Mouse (Mus musculus): ENCODE results near the gene Shb. TPM values are rescaled to one million over a fixed set of nuclear protein-coding genes. Genes with fewer than 3 reads are reported as not detected.
A peak's percentile ranks its signal among the peaks of the same experiment; 100 is the strongest.

The Shb gene
- polyA plus RNA-seq, 1 experiment from 2014 or later = 8.2 TPM

DNA sequence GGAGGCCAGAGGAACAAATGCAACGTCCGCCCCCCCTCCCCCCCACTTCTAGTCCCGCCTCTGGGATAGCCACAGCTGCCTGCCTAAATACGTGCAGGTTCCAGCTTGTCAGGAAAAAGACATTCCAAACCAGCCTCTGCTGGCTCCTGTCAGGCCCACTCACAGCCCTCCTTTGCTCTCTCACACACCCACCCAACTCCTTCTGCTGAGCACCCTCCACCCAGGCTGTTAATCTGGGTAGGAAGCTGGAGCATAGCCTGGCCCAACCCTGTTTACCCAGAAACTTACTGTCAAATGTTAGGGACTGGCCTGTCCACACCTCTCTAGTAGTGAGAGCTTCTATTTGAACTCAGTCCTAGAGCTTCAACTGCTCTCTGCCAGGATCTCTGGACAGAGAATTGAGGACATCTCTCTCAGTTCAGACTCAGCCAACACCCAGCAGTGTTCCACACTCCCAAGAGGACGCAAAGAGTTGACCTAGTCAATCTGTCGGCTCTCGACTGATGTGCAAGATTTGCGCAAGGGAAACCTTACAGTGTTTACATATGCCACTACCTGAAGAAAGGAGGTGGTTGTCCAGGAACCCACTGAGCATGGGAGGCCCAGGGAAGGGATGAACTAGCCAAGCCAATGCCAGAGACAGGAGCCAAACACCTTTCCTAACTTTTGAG, 36.6 kb downstream of the Shb start:
- H3K4me3 ChIP-seq (ENCODE audit: low read depth, low read length) = no peak overlapping the region
- no peak for ATAC-seq (replicated peaks; ENCODE audit: low FRiP score)
- DNase-seq (ENCODE audit: low spot score) = no peak
- no peaks in the 10 kb centered on the region for H3K36me3 ChIP-seq (ENCODE audit: control insufficient read depth, insufficient read depth, low read length)
- H3K9me3 ChIP-seq (ENCODE audit: control insufficient read depth, low read length) = no peaks in the 10 kb centered on the region
- WGBS = 68% methylated on average over 8 of the region's 8 CpGs
- no peak overlapping the region for H3K9ac ChIP-seq (ENCODE audit: low read length)
- H3K4me1 ChIP-seq (replicated peaks; ENCODE audit: control insufficient read depth, insufficient read depth, low read length) = peaks cover 46% of the 10 kb centered on the region
- H3K27ac ChIP-seq (ENCODE audit: low read depth, low read length) = no peak overlapping the region
- H3K4me2 ChIP-seq (ENCODE audit: low read depth, low read length, severe bottlenecking) = no peak overlapping the region
- H3K27me3 ChIP-seq (ENCODE audit: control insufficient read depth, insufficient read depth, low read length) = no peaks in the 10 kb centered on the region

DNA sequence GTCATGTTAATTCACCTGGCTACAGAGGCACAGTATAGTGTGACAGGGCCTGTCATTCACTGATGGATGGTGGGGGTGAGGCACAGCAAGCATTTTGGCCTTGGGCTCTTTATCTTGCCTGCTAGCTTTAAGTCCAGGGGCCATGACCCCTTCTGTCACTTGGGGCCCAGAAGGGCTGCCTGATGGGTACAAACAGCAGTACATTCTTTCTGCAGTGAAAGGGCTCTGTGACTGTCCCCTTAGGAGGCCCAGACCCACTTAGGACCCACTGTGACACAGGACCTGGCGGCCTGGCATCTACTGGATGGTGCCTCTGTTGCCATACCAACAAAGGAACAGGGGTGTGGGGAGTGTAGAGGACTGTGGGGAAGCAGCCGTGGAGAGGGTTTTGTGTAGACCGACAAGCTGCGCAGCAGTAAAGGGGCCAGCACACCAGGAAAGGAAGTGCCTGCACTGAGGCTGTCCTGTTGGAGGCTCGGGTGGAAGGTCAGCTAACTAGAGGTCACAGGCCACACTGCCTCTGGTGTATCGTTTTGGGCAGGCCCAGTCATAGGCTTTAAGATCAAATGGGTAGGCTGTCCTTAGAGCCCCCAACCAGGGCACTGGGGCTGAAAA, 38.4 kb downstream of the Shb start:
- WGBS = 7% methylated on average over 6 of the region's 6 CpGs
- ATAC-seq (replicated peaks; ENCODE audit: low FRiP score) (no peak), DNase-seq (ENCODE audit: low spot score) (no peak)
- H3K9ac ChIP-seq (ENCODE audit: low read length) = no peak overlapping the region
- no peak overlapping the region for H3K4me3 ChIP-seq (ENCODE audit: low read depth, low read length)
- H3K4me2 ChIP-seq (ENCODE audit: low read depth, low read length, severe bottlenecking) = no peak overlapping the region
- H3K4me1 ChIP-seq (replicated peaks; ENCODE audit: control insufficient read depth, insufficient read depth, low read length) = peaks cover 64% of the 10 kb centered on the region
- no peaks in the 10 kb centered on the region for H3K9me3 ChIP-seq (ENCODE audit: control insufficient read depth, low read length)
- no peaks in the 10 kb centered on the region for H3K36me3 ChIP-seq (ENCODE audit: control insufficient read depth, insufficient read depth, low read length)
- no peak overlapping the region for H3K27ac ChIP-seq (ENCODE audit: low read depth, low read length)
- H3K27me3 ChIP-seq (ENCODE audit: control insufficient read depth, insufficient read depth, low read length) = no peaks in the 10 kb centered on the region

DNA sequence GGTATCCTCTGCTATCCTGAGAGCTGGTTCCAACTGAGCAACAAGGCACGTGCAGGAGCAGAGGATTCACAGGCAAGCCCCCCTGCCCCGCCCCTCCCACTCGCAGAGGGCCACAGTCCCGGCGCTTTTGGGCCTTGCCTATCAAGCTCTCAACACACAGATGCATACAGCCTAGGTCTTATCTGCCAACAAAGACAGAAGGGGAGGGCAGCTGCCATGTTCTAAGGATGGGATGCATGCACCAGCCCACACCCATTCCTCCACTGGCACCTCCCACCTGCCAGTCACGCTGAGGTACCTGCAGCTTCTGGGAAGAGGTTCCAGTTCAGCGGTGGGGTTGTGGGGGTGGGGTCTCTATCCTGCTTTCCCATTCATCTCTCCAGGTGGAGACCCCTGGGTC, 39.2 kb downstream of the Shb start:
- 17% methylated on average over 7 of the region's 7 CpGs for WGBS
- H3K9me3 ChIP-seq (ENCODE audit: control insufficient read depth, low read length) = no peaks in the 10 kb centered on the region
- no peaks in the 10 kb centered on the region for H3K27me3 ChIP-seq (ENCODE audit: control insufficient read depth, insufficient read depth, low read length)
- H3K4me2 ChIP-seq (ENCODE audit: low read depth, low read length, severe bottlenecking) = no peak overlapping the region
- ATAC-seq (replicated peaks; ENCODE audit: low FRiP score) = no peak
- H3K9ac ChIP-seq (ENCODE audit: low read length) = no peak overlapping the region
- H3K36me3 ChIP-seq (ENCODE audit: control insufficient read depth, insufficient read depth, low read length) = no peaks in the 10 kb centered on the region
- no peak for DNase-seq (ENCODE audit: low spot score)
- H3K27ac ChIP-seq (ENCODE audit: low read depth, low read length) = no peak overlapping the region
- H3K4me3 ChIP-seq (ENCODE audit: low read depth, low read length) = no peak overlapping the region
- peaks cover 57% of the 10 kb centered on the region for H3K4me1 ChIP-seq (replicated peaks; ENCODE audit: control insufficient read depth, insufficient read depth, low read length)

DNA sequence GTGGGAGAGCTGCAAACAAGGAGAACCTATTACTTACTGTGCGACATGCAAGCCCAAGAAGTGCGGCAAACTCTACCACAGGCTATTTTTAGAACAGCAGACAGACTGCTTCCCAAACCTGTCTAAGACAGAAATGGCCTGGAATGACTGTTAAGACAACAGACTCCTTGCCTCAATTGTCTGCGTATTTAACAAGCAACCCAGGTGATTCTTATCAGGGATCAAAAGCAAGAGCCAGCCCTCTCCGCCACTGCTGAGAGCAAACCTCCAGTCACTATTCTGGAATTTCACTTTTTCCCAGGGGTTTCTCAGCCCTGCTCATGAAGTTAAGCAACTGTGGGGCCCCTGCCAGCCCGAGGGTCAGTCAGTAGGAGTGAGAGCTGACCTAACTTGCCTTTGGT, 39.6 kb downstream of the Shb start:
- Histone ChIP-seq H3K9ac (ENCODE audit: low read length) (no peak overlapping the region), H3K36me3 (ENCODE audit: control insufficient read depth, insufficient read depth, low read length) (no peaks in the 10 kb centered on the region), H3K27me3 (ENCODE audit: control insufficient read depth, insufficient read depth, low read length) (no peaks in the 10 kb centered on the region), H3K4me3 (ENCODE audit: low read depth, low read length) (no peak overlapping the region), H3K27ac (ENCODE audit: low read depth, low read length) (no peak overlapping the region), H3K4me2 (ENCODE audit: low read depth, low read length, severe bottlenecking) (no peak overlapping the region), H3K4me1 (replicated peaks; ENCODE audit: control insufficient read depth, insufficient read depth, low read length) (peaks cover 53% of the 10 kb centered on the region), H3K9me3 (ENCODE audit: control insufficient read depth, low read length) (no peaks in the 10 kb centered on the region)
- ATAC-seq (replicated peaks; ENCODE audit: low FRiP score) (no peak), DNase-seq (ENCODE audit: low spot score) (no peak)
- WGBS = 50% methylated on average over 5 of the region's 5 CpGs

DNA sequence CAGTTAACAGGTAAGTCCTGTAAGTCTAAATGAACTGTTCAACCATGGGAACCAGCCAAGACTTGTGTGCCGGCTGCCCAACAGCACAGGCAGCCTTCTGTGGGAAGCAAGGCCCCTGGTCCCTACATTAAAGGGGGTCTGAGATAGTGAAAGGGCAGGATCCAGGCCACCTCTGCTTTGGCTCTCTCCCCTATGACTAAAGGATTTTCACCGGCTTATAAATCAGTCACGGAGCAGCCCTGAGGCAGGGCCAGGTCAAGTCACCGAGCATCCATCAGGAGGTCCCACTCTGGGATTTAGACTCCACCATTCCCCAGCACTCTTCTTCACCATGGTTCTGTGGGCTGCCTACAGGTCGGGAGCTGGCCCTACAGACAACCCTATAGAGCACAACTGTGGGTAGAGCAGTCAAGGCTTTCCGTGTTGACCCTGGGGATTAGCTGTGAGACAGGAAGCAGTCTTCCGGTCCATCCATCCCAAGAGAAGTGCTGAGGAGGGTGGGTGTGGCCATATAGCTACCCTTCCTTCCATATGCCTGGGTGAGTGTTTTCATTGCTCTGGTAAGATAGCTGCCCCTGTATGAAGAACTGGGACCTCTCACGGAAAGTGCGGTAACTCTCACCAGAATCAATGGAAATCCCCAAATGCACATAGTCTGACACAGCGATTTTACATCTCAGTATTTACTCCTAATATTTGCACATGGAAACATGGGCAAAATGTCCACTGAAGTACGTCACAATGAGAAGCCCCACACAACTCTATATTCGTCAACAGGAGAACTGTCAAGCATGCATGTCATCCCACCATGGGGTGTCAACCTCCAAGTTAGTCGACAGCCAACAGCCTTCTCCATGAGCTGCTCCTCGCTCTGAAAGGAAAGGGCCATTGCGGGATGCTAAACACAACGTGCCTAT, 40.3 kb downstream of the Shb start:
- no peak overlapping the region for H3K4me3 ChIP-seq (ENCODE audit: low read depth, low read length)

DNA sequence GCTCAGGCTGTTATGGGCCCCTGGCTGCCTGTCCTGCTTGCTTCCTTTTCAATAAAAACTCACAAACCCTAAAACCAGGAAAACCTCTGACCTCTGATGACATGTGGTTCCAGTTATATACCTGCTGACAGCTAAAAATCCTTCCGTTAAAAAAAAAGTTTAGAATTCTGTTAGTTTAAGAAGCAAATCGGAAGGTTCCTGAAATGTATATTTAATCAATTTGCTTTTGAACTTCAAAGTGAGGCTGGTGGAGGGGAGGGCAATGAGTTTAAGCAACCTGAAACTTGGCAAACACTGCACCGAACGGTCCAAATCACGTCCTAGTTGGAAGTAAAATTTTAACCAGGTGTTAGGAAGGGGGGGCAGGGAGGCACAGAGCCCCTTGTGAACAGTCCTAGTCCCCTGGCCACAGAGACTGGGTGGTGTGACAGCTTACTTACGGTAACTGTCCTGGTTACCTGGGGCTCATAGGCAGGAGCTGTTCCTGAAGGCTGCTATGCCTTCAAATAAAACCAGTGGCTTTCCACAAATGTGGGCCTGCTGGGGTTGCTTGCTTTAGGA, 41.1 kb downstream of the Shb start:
- Histone ChIP-seq H3K4me3 (ENCODE audit: low read depth, low read length) (no peak overlapping the region), H3K9me3 (ENCODE audit: control insufficient read depth, low read length) (no peaks in the 10 kb centered on the region), H3K4me2 (ENCODE audit: low read depth, low read length, severe bottlenecking) (no peak overlapping the region), H3K27ac (ENCODE audit: low read depth, low read length) (0 out of 2 replicates have a peak overlapping the region, but pooled peaks have one; percentile 70), H3K36me3 (ENCODE audit: control insufficient read depth, insufficient read depth, low read length) (no peaks in the 10 kb centered on the region), H3K4me1 (replicated peaks; ENCODE audit: control insufficient read depth, insufficient read depth, low read length) (peaks cover 47% of the 10 kb centered on the region), H3K9ac (ENCODE audit: low read length) (no peak overlapping the region), H3K27me3 (ENCODE audit: control insufficient read depth, insufficient read depth, low read length) (no peaks in the 10 kb centered on the region)
- DNase-seq (ENCODE audit: low spot score) (no peak), ATAC-seq (replicated peaks; ENCODE audit: low FRiP score) (no peak)
- WGBS = 30% methylated on average over 6 of the region's 6 CpGs

More for the DNA sequence above, 40.3 kb downstream of the Shb start:
- DNase-seq (ENCODE audit: low spot score) (no peak), ATAC-seq (replicated peaks; ENCODE audit: low FRiP score) (no peak)
- H3K4me1 ChIP-seq (replicated peaks; ENCODE audit: control insufficient read depth, insufficient read depth, low read length) = peaks cover 48% of the 10 kb centered on the region
- no peaks in the 10 kb centered on the region for H3K9me3 ChIP-seq (ENCODE audit: control insufficient read depth, low read length)
- H3K27ac ChIP-seq (ENCODE audit: low read depth, low read length) = no peak overlapping the region
- no peaks in the 10 kb centered on the region for H3K36me3 ChIP-seq (ENCODE audit: control insufficient read depth, insufficient read depth, low read length)
- no peak overlapping the region for H3K4me2 ChIP-seq (ENCODE audit: low read depth, low read length, severe bottlenecking)
- H3K9ac ChIP-seq (ENCODE audit: low read length) = no peak overlapping the region
- no peaks in the 10 kb centered on the region for H3K27me3 ChIP-seq (ENCODE audit: control insufficient read depth, insufficient read depth, low read length)
- WGBS = 56% methylated on average over 16 of the region's 16 CpGs

DNA sequence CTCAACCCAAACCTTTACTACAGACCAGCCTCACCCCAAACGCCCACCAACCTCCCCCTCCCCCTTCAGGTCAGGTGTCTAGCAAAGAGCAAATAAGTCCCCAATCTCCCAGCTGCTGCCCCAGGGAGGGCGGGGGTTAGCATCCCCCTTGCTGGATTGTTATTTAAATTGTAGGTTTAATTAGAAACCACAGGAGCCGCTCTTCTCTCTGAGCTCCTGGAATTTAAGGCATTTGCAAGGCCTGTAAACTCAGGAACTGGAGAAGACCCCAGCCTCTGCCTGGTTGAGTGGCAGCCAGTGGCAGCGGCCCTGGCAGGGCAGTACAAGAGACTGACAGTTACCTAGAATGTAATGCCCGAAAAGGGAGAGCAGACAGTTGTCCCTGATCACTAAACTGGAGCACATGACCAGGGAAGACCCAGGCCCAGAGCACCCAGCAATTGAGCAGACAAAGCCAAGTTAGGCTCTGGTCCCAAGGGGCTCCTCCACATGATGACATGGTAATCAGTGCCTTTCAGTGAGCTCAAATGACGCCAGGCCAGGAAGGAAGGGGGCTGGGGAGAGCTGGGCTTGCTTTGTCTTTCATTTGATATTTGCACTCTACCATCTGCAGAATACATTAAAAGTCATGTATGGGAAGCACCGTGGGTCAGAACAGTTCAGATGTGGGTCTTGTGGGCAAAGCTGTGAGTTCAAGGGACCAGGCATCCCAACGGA, 42.1 kb downstream of the Shb start:
- Histone ChIP-seq H3K27ac (ENCODE audit: low read depth, low read length) (peak overlapping the region; percentile 70), H3K9ac (ENCODE audit: low read length) (peak overlapping the region; percentile 5; the same call in 1 of the 2 replicates), H3K4me3 (ENCODE audit: low read depth, low read length) (no peak overlapping the region), H3K27me3 (ENCODE audit: control insufficient read depth, insufficient read depth, low read length) (no peaks in the 10 kb centered on the region), H3K36me3 (ENCODE audit: control insufficient read depth, insufficient read depth, low read length) (no peaks in the 10 kb centered on the region), H3K4me2 (ENCODE audit: low read depth, low read length, severe bottlenecking) (no peak overlapping the region; the same call in 1 of the 2 replicates), H3K4me1 (replicated peaks; ENCODE audit: control insufficient read depth, insufficient read depth, low read length) (peaks cover 47% of the 10 kb centered on the region), H3K9me3 (ENCODE audit: control insufficient read depth, low read length) (no peaks in the 10 kb centered on the region)
- 4% methylated on average over 8 of the region's 8 CpGs for WGBS
- peak; percentile 74 for DNase-seq (ENCODE audit: low spot score)
- ATAC-seq (replicated peaks; ENCODE audit: low FRiP score) = peak; percentile 59

All from forebrain, embryonic 11.5 days (tissue).